Mouse (Mus musculus) forebrain, embryonic 11.5 days (tissue): ENCODE results near the gene Sgpp2. TPM values are rescaled to one million over a fixed set of nuclear protein-coding genes. Genes with fewer than 3 reads are reported as not detected.
A peak's percentile ranks its signal among the peaks of the same experiment; 100 is the strongest.

ENCODE experiments used
- ATAC-seq: fragments of 200-750 bp; cut with Nextera tagmentation; replicated peaks from 2 replicates; pipeline ENCODE4 v1.8.0; 2017; ENCODE audit warnings: moderate TSS enrichment; ENCODE audit not compliant: low FRiP score
- DNase-seq: peaks from one replicate; pipeline ENCODE4 v3.0.0-alpha.2; 2017; ENCODE audit warnings: low spot score
- H3K27ac ChIP-seq: fragments of 300-500 bp; sonication (generic); 2 replicates; pipeline ENCODE4 v1.5.1; 2014; ENCODE audit warnings: low read depth, low read length
- H3K27me3 ChIP-seq: fragments of 300-500 bp; sonication (generic); 2 replicates; pipeline ENCODE4 v1.6.1; 2014; ENCODE audit warnings: mild to moderate bottlenecking, low read length, mixed read lengths; ENCODE audit not compliant: control insufficient read depth, insufficient read depth
- H3K36me3 ChIP-seq: fragments of 300-500 bp; sonication (generic); 2 replicates; pipeline ENCODE4 v1.6.1; 2014; ENCODE audit warnings: mild to moderate bottlenecking, low read length, moderate library complexity, mixed read lengths; ENCODE audit not compliant: control insufficient read depth, insufficient read depth
- H3K4me1 ChIP-seq: fragments of 300-500 bp; sonication (generic); replicated peaks from 2 replicates; pipeline ENCODE4 v1.6.1; 2014; ENCODE audit warnings: low read length, mixed read lengths; ENCODE audit not compliant: control insufficient read depth, insufficient read depth
- H3K4me2 ChIP-seq: fragments of 300-500 bp; sonication (generic); 2 replicates; pipeline ENCODE4 v1.6.1; 2014; ENCODE audit warnings: low read depth, mild to moderate bottlenecking, low read length, moderate library complexity, mixed read lengths; ENCODE audit not compliant: severe bottlenecking
- H3K4me3 ChIP-seq: fragments of 300-500 bp; sonication (generic); 2 replicates; pipeline ENCODE4 v1.5.1; 2014; ENCODE audit warnings: low read depth, low read length
- H3K9ac ChIP-seq: fragments of 300-500 bp; sonication (generic); 2 replicates; pipeline ENCODE4 v1.6.1; 2014; ENCODE audit warnings: low read length
- H3K9me3 ChIP-seq: fragments of 300-500 bp; sonication (generic); 2 replicates; pipeline ENCODE4 v1.6.1; 2016; ENCODE audit warnings: low read length, mixed read lengths; ENCODE audit not compliant: control insufficient read depth
- WGBS: fragments of 180-500 bp; shearing (Covaris S2); extraction: QIAGEN DNeasy Blood & Tissue Kit; methylation state at CpG from one replicate; pipeline ENCODE4 v1.1.7; 2014; 5-methylcytosine and 5-hydroxymethylcytosine counted together
- polyA plus RNA-seq: library from polyadenylated mRNA; unstranded; fragments of >200 nt; fragmentation: Nextera tagmentation; extraction: Ambion mirVana; gene quantifications from 2 replicates; pipeline ENCODE4 v1.2.1, GENCODE M21; 2014

Gene Sgpp2
- polyA plus RNA-seq, 1 experiment from 2014 or later = 3.2 TPM

- ATAC-seq (no peak), DNase-seq (no peak)
- Histone ChIP-seq H3K27me3 (no peaks in the 10 kb centered on the region), H3K4me1 (no peaks in the 10 kb centered on the region), H3K9ac (no peak overlapping the region), H3K27ac (no peak overlapping the region), H3K4me2 (no peak overlapping the region), H3K9me3 (no peaks in the 10 kb centered on the region), H3K4me3 (no peak overlapping the region), H3K36me3 (no peaks in the 10 kb centered on the region)
- 60% methylated on average over 8 of the region's 8 CpGs for WGBS
These were observed 86.3 kb downstream of the Sgpp2 start for GRCm38 (mm10) chr1:78396320-78396913.

GRCm38 (mm10) chr1:78399755-78400154 lies 89.6 kb downstream of the Sgpp2 start:
- Histone ChIP-seq H3K4me3 (no peak overlapping the region), H3K27me3 (no peaks in the 10 kb centered on the region), H3K4me1 (no peaks in the 10 kb centered on the region), H3K9me3 (no peaks in the 10 kb centered on the region), H3K9ac (no peak overlapping the region), H3K4me2 (no peak overlapping the region), H3K27ac (no peak overlapping the region), H3K36me3 (no peaks in the 10 kb centered on the region)
- DNase-seq (no peak), ATAC-seq (no peak)
- WGBS = 83% methylated on average over 3 of the region's 3 CpGs

GRCm38 (mm10) chr1:78401413-78401812 lies 91.3 kb downstream of the Sgpp2 start:
- DNase-seq (no peak), ATAC-seq (no peak)
- Histone ChIP-seq H3K27me3 (no peaks in the 10 kb centered on the region), H3K27ac (no peak overlapping the region), H3K4me1 (no peaks in the 10 kb centered on the region), H3K4me2 (no peak overlapping the region), H3K36me3 (no peaks in the 10 kb centered on the region), H3K9me3 (no peaks in the 10 kb centered on the region), H3K9ac (no peak overlapping the region), H3K4me3 (no peak overlapping the region)
- 92% methylated on average over 4 of the region's 4 CpGs for WGBS

- ATAC-seq = no peak
- WGBS = 83% methylated on average over 2 of the region's 2 CpGs
These were observed 99.3 kb downstream of the Sgpp2 start for GRCm38 (mm10) chr1:78409396-78409795.

GRCm38 (mm10) chr1:78412668-78413067 lies 102.5 kb downstream of the Sgpp2 start:
- H3K36me3 ChIP-seq = no peaks in the 10 kb centered on the region
- 30% methylated on average over 7 of the region's 7 CpGs for WGBS
- H3K4me1 ChIP-seq = no peaks in the 10 kb centered on the region
- H3K4me2 ChIP-seq = no peak overlapping the region
- ATAC-seq (no peak), DNase-seq (no peak)
- no peak overlapping the region for H3K27ac ChIP-seq
- H3K4me3 ChIP-seq = no peak overlapping the region
- H3K9ac ChIP-seq = no peak overlapping the region
- no peaks in the 10 kb centered on the region for H3K27me3 ChIP-seq
- H3K9me3 ChIP-seq = no peaks in the 10 kb centered on the region

More at GRCm38 (mm10) chr1:78409396-78409795, 99.3 kb downstream of the Sgpp2 start:
- H3K9me3 ChIP-seq = no peaks in the 10 kb centered on the region
- H3K27ac ChIP-seq = no peak overlapping the region
- no peak overlapping the region for H3K4me2 ChIP-seq
- H3K4me1 ChIP-seq = no peaks in the 10 kb centered on the region
- H3K36me3 ChIP-seq = no peaks in the 10 kb centered on the region
- no peaks in the 10 kb centered on the region for H3K27me3 ChIP-seq
- H3K4me3 ChIP-seq = no peak overlapping the region
- DNase-seq = no peak
- H3K9ac ChIP-seq = no peak overlapping the region

GRCm38 (mm10) chr1:78414421-78414820 lies 104.3 kb downstream of the Sgpp2 start:
- Histone ChIP-seq H3K4me2 (no peak overlapping the region), H3K27ac (no peak overlapping the region), H3K9me3 (no peaks in the 10 kb centered on the region), H3K9ac (no peak overlapping the region), H3K27me3 (no peaks in the 10 kb centered on the region), H3K36me3 (no peaks in the 10 kb centered on the region), H3K4me1 (no peaks in the 10 kb centered on the region), H3K4me3 (no peak overlapping the region)
- ATAC-seq (no peak), DNase-seq (no peak)
- WGBS = 87% methylated on average over 5 of the region's 5 CpGs

GRCm38 (mm10) chr1:78417154-78417911 lies 107.2 kb downstream of the Sgpp2 start:
- DNase-seq = no peak
- Histone ChIP-seq H3K4me3 (no peak overlapping the region), H3K4me1 (no peaks in the 10 kb centered on the region), H3K9me3 (no peaks in the 10 kb centered on the region), H3K9ac (no peak overlapping the region), H3K27ac (no peak overlapping the region), H3K27me3 (no peaks in the 10 kb centered on the region), H3K4me2 (no peak overlapping the region), H3K36me3 (no peaks in the 10 kb centered on the region; the same call in 1 of the 2 replicates)
- ATAC-seq = no peak
- 95% methylated on average over 9 of the region's 9 CpGs for WGBS

GRCm38 (mm10) chr1:78419593-78419992 lies 109.4 kb downstream of the Sgpp2 start:
- no peak overlapping the region for H3K4me3 ChIP-seq
- no peak overlapping the region for H3K4me2 ChIP-seq
- no peaks in the 10 kb centered on the region for H3K27me3 ChIP-seq
- H3K4me1 ChIP-seq = no peaks in the 10 kb centered on the region
- H3K27ac ChIP-seq = no peak overlapping the region
- ATAC-seq = 0 out of 2 replicates have a peak, but pooled peaks have one; percentile 44
- DNase-seq = peak; percentile 87
- no peaks in the 10 kb centered on the region; the same call in 1 of the 2 replicates for H3K36me3 ChIP-seq
- 46% methylated on average over 4 of the region's 4 CpGs for WGBS
- H3K9ac ChIP-seq = no peak overlapping the region
- H3K9me3 ChIP-seq = no peaks in the 10 kb centered on the region
